Mouse (Mus musculus) intestine, postnatal 0 days (tissue): ENCODE results near the gene Gm29427. TPM values are rescaled to one million over a fixed set of nuclear protein-coding genes. Genes with fewer than 3 reads are reported as not detected.

Experiments used
- ATAC-seq: fragments of 200-750 bp; cut with Nextera tagmentation; 2 replicates; pipeline ENCODE4 v1.8.0; 2017; ENCODE audit warnings: mild to moderate bottlenecking, moderate TSS enrichment, moderate library complexity
- H3K27ac ChIP-seq: fragments of 300-500 bp; sonication (generic); 2 replicates; pipeline ENCODE4 v1.5.1; 2014; ENCODE audit warnings: mild to moderate bottlenecking, low read depth, low read length, moderate library complexity
- H3K27me3 ChIP-seq: fragments of 300-500 bp; sonication (generic); replicated peaks from 2 replicates; pipeline ENCODE4 v1.6.1; 2014; ENCODE audit warnings: low read length, mixed read lengths; ENCODE audit not compliant: control insufficient read depth, insufficient read depth
- H3K36me3 ChIP-seq: fragments of 300-500 bp; sonication (generic); 2 replicates; pipeline ENCODE4 v1.6.1; 2014; ENCODE audit warnings: mild to moderate bottlenecking, moderate library complexity; ENCODE audit not compliant: control insufficient read depth, insufficient read depth
- H3K4me1 ChIP-seq: fragments of 300-500 bp; sonication (generic); replicated peaks from 2 replicates; pipeline ENCODE4 v1.6.1; 2014; ENCODE audit warnings: antibody characterized with exemption, low read length, mixed read lengths; ENCODE audit not compliant: control insufficient read depth, insufficient read depth
- H3K4me2 ChIP-seq: fragments of 300-500 bp; sonication (generic); replicated peaks from 2 replicates; pipeline ENCODE4 v1.6.1; 2014; ENCODE audit warnings: low read depth, mild to moderate bottlenecking, moderate library complexity
- H3K4me3 ChIP-seq: fragments of 300-500 bp; sonication (generic); 2 replicates; pipeline ENCODE4 v1.5.1; 2014; ENCODE audit warnings: low read depth, low read length
- H3K9ac ChIP-seq: fragments of 300-500 bp; sonication (generic); 2 replicates; pipeline ENCODE4 v1.6.1; 2014; ENCODE audit warnings: mild to moderate bottlenecking, low read depth, low read length
- H3K9me3 ChIP-seq: fragments of 300-500 bp; sonication (generic); 2 replicates; pipeline ENCODE4 v1.6.1; 2016; ENCODE audit warnings: mixed run types; ENCODE audit not compliant: control insufficient read depth
- CTCF ChIP-seq: sonication (generic); IDR thresholded peaks from 2 replicates; pipeline ENCODE4 v1.5.1; 2016; ENCODE audit warnings: low read depth, mild to moderate bottlenecking, control low read depth, antibody characterized with exemption, moderate library complexity
- WGBS: fragments of 180-500 bp; shearing (Covaris S2); extraction: QIAGEN DNeasy Blood & Tissue Kit; methylation state at CpG from one replicate; pipeline ENCODE4 v1.1.7; 2014; 5-methylcytosine and 5-hydroxymethylcytosine counted together
- polyA plus RNA-seq: library from polyadenylated mRNA; unstranded; fragments of >200 nt; fragmentation: Nextera tagmentation; extraction: Ambion mirVana; gene quantifications from 2 replicates; pipeline ENCODE4 v1.2.1, GENCODE M21; 2015

Gm29427 gene
- polyA plus RNA-seq, 1 experiment from 2014 or later: 0.20 TPM

GRCm38 (mm10) chr1:130734452-130734851, 18.9 kb upstream of the Gm29427 start:
- Histone ChIP-seq H3K27ac (peak overlapping the region; percentile 37), H3K9ac (peak overlapping the region; percentile 22; the same call in 1 of the 2 replicates), H3K4me1 (peaks cover 5% of the 10 kb centered on the region; the same call in 1 of the 2 replicates), H3K27me3 (no peaks in the 10 kb centered on the region), H3K36me3 (0 out of 2 replicates have a peak, but pooled peaks cover 5% of the 10 kb centered on the region), H3K9me3 (no peaks in the 10 kb centered on the region), H3K4me2 (peak overlapping the region; percentile 62), H3K4me3 (peak overlapping the region; percentile 49)
- no peak for ATAC-seq
- no peak for TF ChIP-seq CTCF
- 9% methylated on average over 5 of the region's 5 CpGs for WGBS

GRCm38 (mm10) chr1:130733671-130734070, 18.1 kb upstream of the Gm29427 start:
- H3K4me1 ChIP-seq: peaks cover 5% of the 10 kb centered on the region; the same call in 1 of the 2 replicates
- 0 out of 2 replicates have a peak, but pooled peaks cover 5% of the 10 kb centered on the region for H3K36me3 ChIP-seq
- H3K4me3 ChIP-seq: peak overlapping the region; percentile 49
- no peaks in the 10 kb centered on the region for H3K27me3 ChIP-seq
- ATAC-seq: peak; percentile 40
- TF ChIP-seq CTCF: no peak
- H3K27ac ChIP-seq: peak overlapping the region; percentile 37
- H3K4me2 ChIP-seq: peak overlapping the region; percentile 62
- 46% methylated on average over 4 of the region's 4 CpGs for whole genome bisulfite sequencing
- H3K9ac ChIP-seq: no peak overlapping the region
- H3K9me3 ChIP-seq: no peaks in the 10 kb centered on the region

- Histone ChIP-seq H3K27me3 (no peaks in the 10 kb centered on the region), H3K4me3 (peak overlapping the region; percentile 49), H3K4me2 (peak overlapping the region; percentile 62), H3K4me1 (peaks cover 5% of the 10 kb centered on the region; the same call in 1 of the 2 replicates), H3K9ac (0 out of 2 replicates have a peak overlapping the region, but pooled peaks have one; percentile 17), H3K9me3 (no peaks in the 10 kb centered on the region), H3K27ac (peak overlapping the region; percentile 37; the same call in 1 of the 2 replicates), H3K36me3 (no peaks in the 10 kb centered on the region)
- no peak for TF ChIP-seq CTCF
- peak; percentile 1; the same call in 1 of the 2 replicates for ATAC-seq
- WGBS: 34% methylated on average over 13 of the region's 13 CpGs
Measured at GRCm38 (mm10) chr1:130732706-130733658, 17.4 kb upstream of the Gm29427 start.

GRCm38 (mm10) chr1:130731741-130732337, 16.2 kb upstream of the Gm29427 start, which contains the start of gene AA986860:
AA986860 (plus strand) TSS chr1:130731976.
- Histone ChIP-seq H3K27me3 (no peaks in the 10 kb centered on the region), H3K36me3 (no peaks in the 10 kb centered on the region), H3K9me3 (no peaks in the 10 kb centered on the region), H3K27ac (peak within 1 kb of the TSS; percentile 42), H3K4me3 (peak within 1 kb of the TSS; percentile 49), H3K9ac (0 out of 2 replicates have a peak within 1 kb of the TSS, but pooled peaks have one; percentile 17), H3K4me2 (peak within 1 kb of the TSS; percentile 62), H3K4me1 (peaks cover 5% of the 10 kb centered on the region; the same call in 1 of the 2 replicates)
- TF ChIP-seq CTCF: no peak
- WGBS: 7% methylated on average over 10 of the region's 10 CpGs
- peak; percentile 96 for ATAC-seq

GRCm38 (mm10) chr1:130729153-130729552, 13.6 kb upstream of the Gm29427 start, which contains the start of gene Pfkfb2:
Pfkfb2 (minus strand) TSS chr1:130729253.
- no peaks in the 10 kb centered on the region for H3K9me3 ChIP-seq
- no peak within 1 kb of the TSS for H3K4me3 ChIP-seq
- peaks cover 2% of the 10 kb centered on the region; the same call in 1 of the 2 replicates for H3K4me1 ChIP-seq
- H3K27me3 ChIP-seq: no peaks in the 10 kb centered on the region
- no peak for TF ChIP-seq CTCF
- no peak within 1 kb of the TSS for H3K4me2 ChIP-seq
- no peak within 1 kb of the TSS for H3K27ac ChIP-seq
- 64% methylated on average over 2 of the region's 2 CpGs for whole genome bisulfite sequencing
- no peak for ATAC-seq
- no peak within 1 kb of the TSS for H3K9ac ChIP-seq
- no peaks in the 10 kb centered on the region for H3K36me3 ChIP-seq

GRCm38 (mm10) chr1:130728708-130729107, 13.1 kb upstream of the Gm29427 start:
- no peak overlapping the region for H3K4me2 ChIP-seq
- H3K27ac ChIP-seq: no peak overlapping the region
- H3K27me3 ChIP-seq: no peaks in the 10 kb centered on the region
- H3K36me3 ChIP-seq: no peaks in the 10 kb centered on the region
- no peak for TF ChIP-seq CTCF
- WGBS: 93% methylated on average over 3 of the region's 3 CpGs
- H3K9ac ChIP-seq: no peak overlapping the region
- no peak overlapping the region for H3K4me3 ChIP-seq
- no peaks in the 10 kb centered on the region for H3K9me3 ChIP-seq
- no peak for ATAC-seq
- peaks cover 2% of the 10 kb centered on the region; the same call in 1 of the 2 replicates for H3K4me1 ChIP-seq
